Mouse (Mus musculus): ENCODE results near the gene Capza2. TPM values are rescaled to one million over a fixed set of nuclear protein-coding genes. Genes with fewer than 3 reads are reported as not detected.

Gene Capza2
- polyA plus RNA-seq (2021; fragmentation: Nextera tagmentation) = 365 and 370 TPM in 2 replicates
- long read RNA-seq, experiment 1, transcript Capza2-201 (10 exons, 2,537 nt) = major isoform, 1,111 of 1,225 reads
- long read RNA-seq, experiment 1, transcript Capza2-204 (4 exons, 749 nt) = minor isoform, 8 of 1,225 reads
- long read RNA-seq, experiment 1, transcript Capza2-202 (10 exons, 1,046 nt) = minor isoform, 5 of 1,225 reads
- long read RNA-seq, experiment 1, partial matches to known transcripts = 58 of 1,225 reads
- long read RNA-seq, experiment 1, other reads (novel, unspliced or antisense) = 42 of 1,225 reads
- long read RNA-seq, experiment 2, transcript Capza2-207 (5 exons, 3,678 nt) = minor isoform, 5 of 3,832 reads
- long read RNA-seq, experiment 2, transcript Capza2-202 (10 exons, 1,046 nt) = minor isoform, 24 of 3,832 reads
- long read RNA-seq, experiment 2, transcript Capza2-201 (10 exons, 2,537 nt) = major isoform, 3,732 of 3,832 reads
- long read RNA-seq, experiment 2, partial matches to known transcripts = 23 of 3,832 reads
- long read RNA-seq, experiment 2, other reads (novel, unspliced or antisense) = 45 of 3,832 reads

GRCm38 (mm10) chr6:17635615-17636284, at the start of gene Capza2:
TSS of gene Capza2 (plus strand) at chr6:17636234.

GRCm38 (mm10) chr6:17692647-17693046, 56.6 kb downstream of the Capza2 start, which contains the start of gene St7:
TSS of gene St7 (plus strand) at chr6:17692933.

Other genes starting within 250 kb of the Capza2 start
- gene Met, start 172.4 kb upstream of the Capza2 start, polyA plus RNA-seq (2021; fragmentation: Nextera tagmentation) = 0.69 and 0.82 TPM in 2 replicates
- 14.0 and 14.9 TPM in 2 replicates for gene St7, start 56.7 kb downstream of the Capza2 start, polyA plus RNA-seq (2021; fragmentation: Nextera tagmentation)

Data from layer of hippocampus, adult 6 months (tissue).